Mouse (Mus musculus) spleen, postnatal 4 days (tissue): ENCODE results near the gene Mia2.
A peak's percentile ranks its signal among the peaks of the same experiment; 100 is the strongest.

Experiments
- DNase-seq, 2 experiments: peaks; one replicate each; pipeline ENCODE4 v3.0.0; 2022; ENCODE audit warnings: low spot score in 2 of 2

Mia2 gene

DNA sequence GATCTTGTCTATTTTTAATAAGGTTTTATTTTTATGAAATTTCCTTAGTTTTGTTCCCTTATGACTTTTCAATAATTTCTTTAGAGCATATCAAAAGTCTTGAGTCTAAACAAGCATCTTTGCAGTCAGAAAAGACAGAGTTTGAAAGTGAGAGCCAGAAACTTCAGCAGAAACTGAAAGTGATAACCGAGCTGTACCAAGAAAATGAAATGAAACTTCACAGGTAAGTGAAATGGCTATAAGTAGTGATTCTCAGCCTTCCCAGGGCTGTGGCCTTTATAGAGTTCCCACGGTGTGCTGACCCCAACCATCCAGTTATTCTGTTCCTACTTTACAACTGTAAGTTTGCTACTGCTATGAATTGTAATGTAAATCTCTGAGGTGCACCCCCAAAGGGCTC lies 67.2 kb downstream of the Mia2 start:
- no peak for DNase-seq

GRCm38 (mm10) chr12:59164522-59164921 lies 68.9 kb downstream of the Mia2 start:
- no peak for DNase-seq

DNA sequence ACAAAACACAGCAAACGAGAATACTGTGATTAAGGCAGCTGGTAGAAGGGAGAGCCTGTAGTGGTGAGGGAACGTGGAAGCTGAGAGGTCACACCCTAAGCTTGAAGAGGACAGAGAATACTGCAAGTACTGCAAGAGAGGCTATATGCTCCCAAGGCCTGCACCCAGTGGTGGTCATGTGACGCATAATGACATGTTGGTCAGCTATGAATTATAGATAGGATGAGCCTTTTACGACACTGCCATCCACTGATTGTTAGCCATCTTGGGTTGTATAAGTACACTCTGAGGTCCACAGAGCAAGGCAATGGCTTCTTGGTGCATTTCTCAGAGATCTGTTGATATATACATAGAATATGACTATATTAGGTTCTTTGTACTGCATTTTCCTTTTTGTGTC lies 71.0 kb downstream of the Mia2 start:
- no peak for DNase-seq

- no peak for DNase-seq
These were observed 74.3 kb downstream of the Mia2 start for GRCm38 (mm10) chr12:59169935-59170334.

DNA sequence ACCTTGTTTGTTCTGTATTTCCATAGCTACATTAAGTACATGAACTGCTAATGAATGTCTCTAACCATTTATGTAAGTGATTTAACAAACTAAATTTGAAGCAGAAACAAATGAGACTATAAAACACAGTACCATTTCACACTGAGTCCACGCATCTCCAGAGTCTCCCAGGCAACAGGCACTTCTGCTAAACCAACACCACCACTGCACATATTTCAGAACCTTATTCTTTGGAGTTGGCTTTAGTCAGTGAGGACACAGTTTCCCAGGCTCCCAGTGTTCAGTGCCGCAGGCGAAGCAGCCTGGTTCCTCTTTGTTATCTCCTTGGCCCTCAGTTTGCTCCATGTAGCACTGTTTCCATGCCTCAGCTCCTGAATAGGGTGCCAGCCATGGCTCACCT lies 82.2 kb downstream of the Mia2 start:
- DNase-seq = no peak

DNA sequence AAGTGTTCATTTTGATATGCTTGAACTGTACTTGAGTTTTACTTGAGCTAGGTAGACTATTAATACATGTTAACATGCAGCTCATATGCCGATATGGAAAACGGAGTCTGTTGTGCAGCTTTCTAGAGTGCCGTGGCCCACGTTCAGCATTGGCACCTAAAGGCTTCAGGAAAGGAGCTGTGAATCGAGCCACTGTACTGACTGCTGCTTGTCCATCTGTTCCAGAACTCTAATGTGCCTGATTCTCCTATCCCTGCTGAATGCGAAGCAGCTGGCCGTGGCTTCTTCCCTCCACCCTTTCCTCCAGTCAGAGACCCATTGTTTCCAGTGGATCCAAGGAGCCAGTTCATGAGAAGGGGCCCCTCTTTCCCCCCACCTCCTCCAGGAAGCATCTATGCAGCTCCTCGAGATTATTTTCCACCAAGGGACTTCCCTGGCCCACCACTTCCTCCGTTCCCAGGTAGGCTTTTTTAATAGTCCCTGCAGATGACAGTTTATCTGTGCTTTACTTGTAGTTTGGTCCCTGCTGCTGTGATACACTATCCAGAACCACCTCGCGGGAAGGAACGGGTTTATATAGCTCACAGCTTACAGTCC lies 92.6 kb downstream of the Mia2 start:
- DNase-seq = no peak

- no peak for DNase-seq
These were observed 98.0 kb downstream of the Mia2 start for GRCm38 (mm10) chr12:59193637-59194036.

GRCm38 (mm10) chr12:59194341-59195003 lies 98.9 kb downstream of the Mia2 start:
- no peak for DNase-seq

DNA sequence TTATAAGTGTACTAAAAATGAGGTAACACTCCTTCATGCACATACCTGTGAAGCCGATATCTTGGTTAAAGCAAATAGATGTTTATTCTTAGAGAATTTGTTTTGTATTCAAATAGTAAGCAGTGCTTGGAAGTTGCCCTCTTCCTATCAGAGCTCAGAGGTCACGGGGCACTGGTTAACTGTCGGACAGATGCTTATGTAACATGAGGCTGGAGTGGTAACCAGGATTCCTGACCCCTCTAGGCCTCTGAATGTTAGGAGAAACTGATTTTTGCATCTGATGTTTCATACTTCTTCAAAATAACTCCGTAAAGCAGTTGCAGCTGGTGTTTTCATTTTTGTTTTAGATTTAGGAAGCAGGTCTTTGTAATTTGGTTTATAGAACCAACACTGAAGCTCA lies 99.5 kb downstream of the Mia2 start:
- DNase-seq = no peak

- DNase-seq = no peak
These were observed 100.3 kb downstream of the Mia2 start for GRCm38 (mm10) chr12:59195941-59196340.

DNA sequence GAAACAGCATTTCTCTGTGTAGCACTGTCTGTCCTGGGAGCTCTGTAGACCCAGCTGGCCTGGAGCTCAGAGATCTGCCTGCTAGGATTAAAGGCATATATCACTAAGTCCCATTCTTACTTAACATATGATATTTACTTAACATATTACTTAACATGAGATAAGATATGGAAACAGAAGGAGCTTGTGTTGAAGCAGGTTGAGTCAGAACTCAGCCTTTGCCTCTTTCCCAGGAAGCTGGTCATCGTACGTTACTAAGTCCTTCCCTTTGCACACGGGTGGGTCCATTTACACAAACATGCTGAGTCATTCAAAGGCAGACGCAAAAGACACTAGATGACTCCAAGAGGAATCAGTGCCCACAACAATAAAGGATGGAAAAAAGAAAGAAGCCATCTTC lies 103.2 kb downstream of the Mia2 start:
- DNase-seq = no peak

DNA sequence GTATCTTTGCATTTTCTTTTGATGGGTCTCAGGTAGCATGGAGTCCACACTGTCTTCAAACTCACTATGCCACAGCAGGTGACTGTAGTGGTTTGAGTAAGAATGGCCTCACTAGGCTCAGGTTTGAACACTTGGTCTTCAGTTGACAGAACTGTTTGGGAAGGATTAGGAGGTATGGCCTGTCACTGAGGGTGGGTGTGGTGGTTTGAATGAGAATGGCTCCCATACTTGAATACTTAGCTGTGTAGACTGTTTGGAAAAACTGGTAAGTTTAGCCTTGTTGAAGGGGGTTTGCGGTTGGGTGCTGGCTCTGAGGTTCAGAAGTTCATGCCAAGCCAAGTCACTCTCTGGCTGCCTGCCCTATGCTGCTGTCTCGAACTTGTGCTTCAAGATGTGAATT lies 103.8 kb downstream of the Mia2 start:
- no peak for DNase-seq

- DNase-seq = no peak
These were observed 110.0 kb downstream of the Mia2 start for GRCm38 (mm10) chr12:59205571-59205970.

DNA sequence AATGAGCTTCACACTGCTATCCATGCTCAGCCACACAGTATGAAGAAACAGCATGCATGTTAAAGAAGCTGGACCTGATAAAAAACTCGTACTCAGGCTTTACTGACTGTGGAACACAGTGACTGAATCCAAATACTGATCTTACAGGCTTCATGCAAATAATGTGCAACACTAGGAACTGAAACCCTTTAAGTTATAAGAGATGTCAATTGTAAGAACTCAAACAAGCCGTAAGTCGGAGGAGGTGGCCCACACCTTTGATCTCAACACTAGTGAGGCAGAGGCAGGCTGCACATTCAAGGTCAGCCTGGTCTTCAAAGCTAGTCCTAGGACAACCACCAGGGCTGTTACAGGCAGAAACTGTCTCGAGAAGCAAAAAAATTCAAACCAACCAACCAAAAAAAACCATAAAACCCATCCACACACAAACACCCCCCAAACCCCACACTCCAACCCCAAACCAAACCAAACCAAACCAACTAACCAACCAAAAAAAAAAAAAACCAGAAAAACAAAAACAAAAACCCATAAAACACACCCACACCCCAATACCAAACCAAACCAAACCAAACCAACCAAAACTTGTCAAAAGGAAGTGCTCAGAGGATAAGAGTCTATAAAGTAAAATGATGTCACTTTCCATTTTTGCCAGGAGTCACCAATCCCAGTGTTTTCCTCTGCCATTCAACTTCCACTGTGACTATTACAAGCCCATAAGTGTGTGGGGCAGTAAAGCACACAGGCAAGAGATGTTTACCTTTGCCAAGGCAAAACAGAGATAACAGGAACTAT lies 110.8 kb downstream of the Mia2 start:
- no peak for DNase-seq

DNA sequence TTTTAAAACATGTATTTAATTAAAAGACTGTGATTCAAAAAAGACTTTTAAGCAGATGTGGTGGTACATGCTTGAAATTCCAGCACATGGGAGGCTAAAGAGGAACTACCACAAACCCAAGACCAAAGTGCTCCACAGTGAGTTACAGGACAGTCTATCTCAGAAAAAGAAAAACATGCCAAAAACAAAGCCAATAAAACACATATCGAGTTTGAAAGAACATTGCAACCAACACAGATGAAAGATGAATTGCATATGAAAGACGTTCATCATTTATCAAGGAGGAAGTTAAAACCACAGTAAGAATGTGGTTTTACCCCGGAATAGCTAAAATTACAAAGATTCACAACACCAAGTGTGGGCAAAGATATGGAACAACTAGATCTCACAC lies 111.4 kb downstream of the Mia2 start:
- no peak for DNase-seq

GRCm38 (mm10) chr12:59207814-59208213 lies 112.2 kb downstream of the Mia2 start:
- no peak for DNase-seq

- DNase-seq = no peak
These were observed 120.6 kb downstream of the Mia2 start for GRCm38 (mm10) chr12:59216176-59216575.

GRCm38 (mm10) chr12:59216676-59217266 lies 121.2 kb downstream of the Mia2 start:
- DNase-seq = no peak

- no peak for DNase-seq
These were observed 121.7 kb downstream of the Mia2 start for GRCm38 (mm10) chr12:59217331-59217730.

GRCm38 (mm10) chr12:59218640-59219321 lies 123.2 kb downstream of the Mia2 start:
- DNase-seq = peak in 1 of 2 experiments; percentile 84

DNA sequence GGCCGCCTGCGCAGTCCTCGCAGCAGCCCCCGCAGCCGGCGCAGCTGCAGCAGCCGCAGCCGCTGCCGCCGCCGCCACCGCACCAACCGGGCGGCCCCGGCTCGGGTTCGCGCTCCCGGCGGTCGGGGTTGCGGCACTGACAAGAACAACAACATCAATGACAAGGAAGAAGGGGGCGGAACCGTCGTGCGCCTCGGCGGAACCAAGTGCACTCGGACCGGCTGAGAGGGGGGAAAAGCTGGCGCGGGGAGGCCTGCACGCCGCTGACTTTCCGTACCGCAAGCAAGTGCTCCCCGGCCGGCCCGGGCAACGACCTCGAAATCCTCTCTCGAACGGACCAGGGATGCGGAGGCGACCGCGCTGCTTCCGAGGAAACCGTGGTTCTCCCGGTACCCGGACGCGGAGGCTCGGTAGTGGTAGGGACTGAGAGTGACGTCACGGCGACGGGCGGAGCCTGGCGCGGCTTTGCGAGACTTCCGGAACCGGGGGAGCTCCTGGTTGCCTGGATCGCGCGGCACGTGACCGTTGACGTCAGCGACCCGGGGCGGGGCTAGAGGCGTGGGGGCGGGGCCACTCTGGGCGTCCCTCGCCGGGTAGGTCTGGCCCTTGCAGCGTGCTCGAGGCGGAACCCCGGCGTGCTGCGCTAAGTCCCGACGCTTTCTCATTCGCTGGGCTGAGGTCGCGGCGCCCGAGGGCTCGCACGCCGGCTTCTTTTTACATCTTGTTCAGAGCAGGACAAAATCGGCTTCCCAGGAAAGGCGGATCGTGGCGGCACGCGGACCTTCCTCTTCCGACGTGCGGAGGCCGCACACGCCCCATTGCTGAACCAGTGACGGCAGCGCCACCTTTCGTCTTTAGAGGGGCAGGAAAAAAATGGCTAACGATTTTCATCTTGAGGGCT lies 124.0 kb downstream of the Mia2 start, which contains the start of gene Fbxo33:
Fbxo33 (minus strand) TSS at position 401 of the 901 bp plus-strand sequence.
- peak; percentile 97 to 99 for DNase-seq
